Mouse (Mus musculus): ENCODE measurements at regions not wholly inside any gene's neighbourhood (a gene's known extent, or its start where the extent isn't known, plus 50 kb on each side); places are given as distances from the start of the nearest gene placed in this dataset.

DNA sequence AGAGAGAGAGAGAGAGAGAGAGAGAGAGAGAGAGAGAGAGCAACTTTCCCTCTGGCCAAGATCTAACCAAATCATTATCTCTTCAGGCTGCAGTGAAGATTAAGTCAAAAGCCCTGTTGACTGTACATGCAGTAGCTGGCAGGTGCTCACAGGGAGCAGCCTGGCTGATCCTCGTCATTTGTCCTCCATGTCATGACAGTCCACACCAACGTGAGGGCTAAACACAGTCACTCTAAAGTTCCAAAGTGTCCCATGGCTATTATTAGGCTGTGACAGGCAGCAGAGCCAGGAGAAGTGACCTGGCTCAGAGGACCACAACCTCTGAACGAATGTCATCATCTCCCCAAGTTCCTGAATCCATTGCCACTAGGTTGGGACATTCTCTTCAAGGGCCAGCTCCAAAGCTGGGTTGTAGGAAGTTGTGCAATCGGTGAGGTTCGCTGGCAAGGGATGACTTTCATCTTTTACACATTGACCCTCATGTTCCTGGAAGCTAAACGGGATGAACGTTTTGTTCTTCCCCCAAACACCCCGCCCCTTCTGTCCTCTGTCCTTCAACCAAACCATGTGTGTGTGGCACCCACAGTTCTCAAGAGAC is 138.4 kb downstream of the Tomm20 start:
- DNase-seq = peak; percentile 46

DNA sequence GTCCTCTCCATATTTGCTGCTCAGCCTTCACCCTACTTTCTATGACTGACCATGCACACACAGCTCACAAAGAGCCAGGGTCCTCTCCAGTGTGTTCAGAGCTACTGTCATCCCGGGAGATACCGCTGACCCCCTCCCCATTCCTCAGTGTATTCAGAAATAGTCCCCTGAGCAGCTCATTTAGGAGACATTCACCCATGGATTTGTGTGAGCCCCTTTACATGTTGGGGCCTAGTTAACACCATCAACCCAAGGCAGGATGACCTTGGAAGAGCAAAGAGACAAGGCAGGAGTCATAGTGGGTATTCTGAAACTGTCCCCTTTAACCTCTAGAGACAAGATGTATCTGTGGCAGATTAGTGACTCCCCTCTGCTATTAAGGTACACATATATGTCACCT is 139.1 kb downstream of the Tomm20 start:
- no peak for DNase-seq

DNA sequence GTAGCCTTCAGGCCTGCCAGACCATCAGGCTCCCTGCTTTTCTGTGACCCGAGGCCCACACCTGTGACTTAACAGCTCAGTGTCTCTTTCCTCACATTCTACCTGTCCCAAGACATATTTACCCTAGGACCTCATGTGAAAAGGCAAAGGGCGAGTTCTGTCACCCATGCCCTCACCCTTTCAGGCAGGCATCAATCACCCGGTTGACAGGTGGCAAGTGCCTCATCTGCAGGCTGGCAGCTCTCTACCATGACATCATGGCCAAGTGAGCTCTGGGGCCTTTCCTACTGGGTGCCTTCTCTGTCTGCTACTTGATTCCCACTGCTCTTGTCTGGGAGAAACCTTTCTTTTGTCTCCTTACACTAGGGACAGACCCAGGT is 139.5 kb downstream of the Tomm20 start:
- no peak for DNase-seq

DNA sequence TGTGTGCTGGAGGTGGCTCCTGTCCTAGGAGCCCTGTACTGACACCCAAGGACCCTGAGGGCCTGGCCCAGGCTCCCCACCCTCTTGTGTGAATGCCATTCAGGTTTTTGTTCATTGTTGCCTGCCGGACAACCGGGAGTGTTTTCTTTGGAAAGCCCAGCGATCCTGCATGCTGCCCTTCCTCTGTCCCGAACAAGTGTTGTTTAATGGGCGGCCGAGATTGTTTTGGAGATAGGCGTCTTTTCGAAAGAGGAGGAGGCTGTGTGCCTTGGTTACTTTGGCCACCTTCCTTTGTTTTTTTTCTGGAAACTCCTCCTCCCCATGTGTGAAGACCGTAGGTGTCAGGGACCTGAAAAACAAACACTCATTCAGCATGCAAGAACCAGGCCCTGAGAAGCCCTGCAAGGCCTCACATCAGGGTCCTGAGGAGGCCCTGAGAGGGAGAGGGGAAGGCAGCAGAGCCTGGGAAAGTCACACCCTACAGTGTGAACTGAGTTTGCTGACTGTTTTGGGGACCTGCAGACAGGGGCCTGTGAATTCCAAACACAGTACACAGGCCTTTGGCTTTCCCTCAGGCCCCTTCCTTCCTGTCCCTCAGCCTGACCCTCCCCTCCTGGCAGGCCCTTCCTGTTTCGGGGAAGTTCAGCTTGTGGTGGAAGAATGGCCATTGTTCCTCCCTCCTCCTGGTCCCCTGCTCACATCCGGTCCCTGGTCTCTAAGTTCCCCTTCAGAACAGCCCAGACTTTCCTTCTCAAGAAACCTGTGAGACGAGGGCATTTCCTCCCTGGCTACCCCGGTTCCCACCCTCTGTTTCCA is 140.1 kb downstream of the Tomm20 start:
- peak; percentile 79 for DNase-seq

DNA sequence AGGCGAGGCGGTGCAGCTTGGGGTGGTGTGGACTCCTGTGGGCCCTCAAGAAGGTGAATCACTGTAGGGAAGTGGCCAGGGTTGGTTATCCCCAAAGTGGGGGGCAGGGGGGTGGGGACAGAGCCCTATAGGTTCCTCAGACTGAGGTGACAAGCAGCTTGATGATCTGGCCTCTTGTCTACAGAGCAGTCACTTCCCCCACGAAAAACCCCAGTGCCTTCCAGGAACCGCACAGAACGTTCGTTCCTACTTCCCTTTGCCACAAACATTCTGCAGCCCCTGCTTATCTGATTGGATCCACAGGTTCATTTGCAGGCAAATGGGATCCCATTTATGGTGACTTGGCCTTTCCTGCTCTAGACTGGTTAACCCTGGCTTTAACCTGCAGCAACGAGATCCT is 141.5 kb downstream of the Tomm20 start:
- no peak for DNase-seq

DNA sequence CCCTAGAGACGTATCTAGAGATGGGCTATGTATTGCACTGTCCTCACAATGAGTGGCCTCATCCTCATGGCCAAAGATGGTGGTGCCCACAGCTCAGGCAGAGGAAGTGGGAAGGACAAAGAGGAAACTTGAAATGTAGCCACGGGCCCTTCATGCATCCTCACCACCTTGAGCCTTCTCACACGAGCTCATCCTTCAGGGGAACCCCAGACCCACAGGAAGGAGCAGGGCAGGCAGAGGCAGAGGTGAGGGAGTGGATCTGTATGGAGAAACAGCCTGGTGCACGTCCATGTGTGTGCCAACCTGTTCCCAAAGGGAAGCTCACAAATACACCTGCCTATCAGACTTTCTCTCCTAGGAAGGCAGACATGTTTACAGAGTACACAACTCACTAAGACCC is 143.0 kb downstream of the Tomm20 start:
- no peak for DNase-seq

DNA sequence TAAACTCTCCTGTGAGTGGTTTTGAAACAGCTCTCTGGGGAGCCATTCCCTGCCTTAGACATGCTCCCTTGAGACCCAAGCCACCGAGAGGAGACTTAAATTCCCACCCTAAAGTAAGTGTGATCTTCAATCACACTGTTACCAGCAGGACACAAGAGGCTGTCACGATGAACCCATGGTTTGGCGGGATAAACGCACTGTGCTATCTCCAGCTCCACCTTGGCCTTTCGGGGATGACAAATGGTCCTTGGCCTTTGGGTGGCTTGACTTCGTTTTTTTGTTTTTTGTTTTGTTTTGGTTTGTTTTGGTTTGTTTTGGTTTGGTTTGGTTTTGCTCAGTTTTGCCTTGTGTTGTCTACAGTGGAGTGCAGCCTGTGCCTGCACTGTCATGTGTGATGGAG is 144.7 kb downstream of the Tomm20 start:
- DNase-seq = no peak

DNA sequence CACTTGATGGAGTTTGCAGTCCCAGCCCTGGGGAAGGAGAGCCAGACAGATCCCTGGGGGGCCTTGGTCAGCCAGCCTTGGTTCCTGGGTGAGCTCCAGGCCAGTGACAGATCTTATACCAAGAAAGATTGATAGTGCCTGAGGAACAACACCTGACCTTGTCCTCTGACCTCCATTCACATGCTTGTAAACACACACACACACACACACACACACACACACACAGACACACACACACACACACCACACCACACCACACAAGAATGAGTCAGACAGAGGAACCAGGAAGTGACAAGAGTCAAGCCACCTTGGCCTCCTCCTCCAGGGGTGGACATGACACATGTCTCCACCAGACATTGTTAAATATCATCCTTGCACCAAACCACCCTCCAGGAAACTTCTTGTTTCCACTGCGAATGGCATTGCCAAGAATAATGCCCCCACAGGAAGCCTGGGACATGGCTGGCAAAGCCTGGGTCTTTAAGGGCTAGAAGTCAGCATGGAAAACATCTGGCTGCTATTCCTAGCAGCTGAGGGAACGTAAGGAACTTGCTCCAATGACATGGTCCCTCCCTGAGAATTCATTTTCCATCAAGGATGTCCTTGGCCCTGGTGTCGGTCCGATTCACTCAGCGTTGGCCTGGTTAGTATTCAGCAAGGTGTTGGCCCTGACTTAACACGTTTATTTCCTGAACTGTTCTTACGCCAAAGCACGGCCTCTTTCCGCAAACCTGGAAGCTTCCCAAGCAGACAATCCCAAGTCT is 147.9 kb downstream of the Tomm20 start:
- peak; percentile 32 for DNase-seq

DNA sequence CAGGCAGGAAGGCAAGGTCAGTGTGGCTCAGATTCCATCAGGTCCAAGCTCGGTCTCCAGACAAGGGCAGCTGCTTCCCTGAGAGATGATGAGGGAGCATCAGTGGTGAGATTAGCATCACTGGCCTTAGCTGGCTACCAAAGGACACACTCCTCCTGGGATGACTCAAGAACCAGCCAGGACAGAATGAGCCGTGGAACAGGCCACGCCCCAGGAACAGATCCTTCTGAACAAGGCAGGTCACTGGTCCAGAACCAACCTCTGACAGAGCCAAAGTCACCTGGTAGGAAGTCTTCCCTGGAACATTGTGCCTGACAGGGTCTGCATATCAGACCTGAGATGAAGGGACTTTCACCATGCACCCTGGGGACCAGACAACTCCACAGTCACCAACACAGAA is 152.0 kb downstream of the Tomm20 start:
- DNase-seq = no peak

DNA sequence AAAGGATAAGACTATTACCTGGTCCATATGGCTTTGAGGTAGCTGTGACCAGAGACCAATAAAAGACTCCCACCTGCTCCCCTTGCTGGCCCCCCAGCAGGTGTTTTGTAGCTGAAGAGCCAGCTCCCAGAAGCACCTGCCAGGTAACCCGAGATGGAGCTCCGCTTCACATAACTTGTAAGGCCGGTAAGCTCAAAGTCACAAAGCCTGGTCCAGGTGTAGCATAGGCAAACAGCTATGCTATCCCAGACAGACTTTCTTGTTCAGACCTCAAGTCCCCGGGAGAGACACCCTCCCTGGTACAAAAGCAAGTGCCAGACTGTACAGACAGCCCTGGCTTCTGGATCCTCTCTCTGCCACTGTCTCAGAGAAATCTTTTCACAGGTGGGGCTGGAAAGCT is 154.6 kb downstream of the Tomm20 start:
- DNase-seq = no peak

DNA sequence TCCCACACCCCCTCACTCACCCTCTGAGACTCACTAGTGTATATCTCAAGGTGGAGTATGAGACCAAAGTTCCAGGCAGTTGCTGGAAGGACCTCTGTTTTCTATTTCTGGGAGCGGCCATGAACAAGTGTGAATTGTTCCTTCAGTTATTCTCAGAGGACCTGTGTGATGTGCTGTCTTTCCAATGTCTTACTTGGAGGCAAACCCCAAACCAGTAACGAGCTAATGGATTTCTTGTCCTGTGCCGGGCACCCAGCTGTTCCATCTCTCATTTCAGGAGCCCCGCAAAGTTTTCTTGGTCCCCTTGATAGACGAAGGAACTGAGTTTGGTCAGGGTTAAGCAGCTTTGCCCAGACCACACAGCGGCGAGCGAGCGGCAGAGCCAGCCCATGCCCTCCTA is 155.4 kb downstream of the Tomm20 start:
- DNase-seq = no peak

DNA sequence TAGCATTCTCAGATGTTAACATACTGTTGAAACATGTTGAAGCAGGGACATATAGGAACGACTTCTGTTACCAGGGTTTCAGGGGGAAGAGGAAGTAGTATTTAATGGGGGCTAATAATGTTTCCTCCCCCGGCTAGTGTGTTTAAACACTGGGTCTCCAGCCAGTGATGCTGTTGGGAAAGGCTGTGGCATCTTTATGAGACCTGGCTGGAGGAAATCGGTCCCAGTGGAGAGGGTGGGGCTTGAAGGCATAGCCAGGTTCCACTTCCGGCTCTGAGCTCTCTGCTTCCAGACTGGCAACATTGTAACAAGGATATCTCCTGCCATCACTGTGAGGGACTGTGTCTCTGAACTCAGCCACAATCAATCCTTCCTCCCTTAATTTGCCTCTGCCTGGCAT is 156.6 kb downstream of the Tomm20 start:
- DNase-seq = peak; percentile 37

DNA sequence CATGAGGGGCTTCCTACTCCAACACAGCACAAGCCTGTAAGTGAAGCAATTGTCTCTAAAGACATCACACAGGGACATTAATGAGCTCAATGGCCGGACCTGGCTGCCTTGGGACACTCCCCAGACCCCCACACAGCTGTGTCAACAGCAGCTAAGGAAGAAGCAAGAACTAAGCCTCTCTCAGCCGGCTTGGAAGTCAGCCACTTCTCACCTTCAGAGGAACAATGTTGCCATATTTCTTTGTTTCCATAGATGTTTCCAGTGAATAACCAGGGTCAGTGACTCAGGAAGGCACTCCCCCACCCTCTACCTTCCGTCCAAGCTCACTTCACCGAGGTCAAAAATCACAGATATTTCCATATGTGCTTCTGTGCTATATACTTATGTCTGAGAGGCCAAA is 157.0 kb downstream of the Tomm20 start:
- DNase-seq = peak; percentile 61

DNA sequence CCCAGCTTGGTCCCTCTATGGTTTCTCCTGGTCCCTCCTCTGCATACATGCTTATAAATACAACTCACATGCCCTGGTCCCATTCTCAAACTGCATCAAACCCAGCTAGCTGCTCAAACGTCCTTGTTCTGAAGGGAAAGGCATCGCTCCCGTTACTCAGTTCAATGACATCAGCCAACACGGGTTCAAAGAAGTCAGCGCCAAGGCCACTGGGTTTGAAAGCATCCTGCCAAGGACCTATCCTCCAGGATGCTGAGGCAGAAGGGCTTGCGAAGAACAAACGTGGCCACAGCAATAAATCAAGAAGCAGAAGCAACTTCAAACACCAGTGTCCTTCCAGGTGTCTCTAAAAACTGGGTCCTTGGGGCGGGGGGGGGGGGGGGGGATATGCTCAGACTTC is 158.2 kb downstream of the Tomm20 start:
- no peak for DNase-seq

DNA sequence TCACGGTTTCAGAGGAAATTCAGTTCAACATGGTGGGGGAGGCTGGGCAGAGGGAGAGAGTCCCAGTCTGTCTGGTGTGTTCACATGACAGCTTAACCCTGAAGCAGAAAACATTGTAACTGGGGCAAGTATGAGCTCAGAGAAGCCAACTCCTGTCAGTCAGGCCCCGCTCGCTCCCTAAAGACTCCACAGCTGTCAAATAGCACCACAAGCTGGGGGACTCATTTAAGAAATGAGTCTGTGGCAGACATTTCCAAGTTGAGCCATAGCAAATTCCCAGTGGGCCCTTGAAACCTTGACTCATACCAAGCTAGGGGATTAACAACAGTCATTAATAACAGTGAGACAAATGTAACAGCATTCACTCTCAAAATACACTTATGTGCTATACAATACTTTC is 160.4 kb downstream of the Tomm20 start:
- no peak for DNase-seq

DNA sequence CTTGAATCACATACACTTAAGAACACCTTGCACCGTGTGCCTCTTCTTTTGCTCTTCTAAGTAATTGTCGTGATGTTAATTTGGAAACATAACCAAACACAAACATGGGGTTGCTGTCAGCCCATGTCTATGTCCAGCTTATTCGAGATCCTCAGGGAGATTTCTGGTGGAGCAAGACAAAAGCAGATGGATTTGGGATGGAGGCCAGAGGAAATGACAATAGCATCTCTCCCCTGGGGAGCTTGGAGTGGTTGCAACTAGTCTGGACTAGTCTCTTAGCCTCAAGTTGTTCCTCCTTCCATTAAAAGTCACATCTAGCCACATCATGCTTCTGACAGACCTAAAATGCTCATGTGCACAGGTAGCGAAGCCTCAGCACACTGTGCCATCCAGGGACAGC is 161.0 kb downstream of the Tomm20 start:
- DNase-seq = no peak

DNA sequence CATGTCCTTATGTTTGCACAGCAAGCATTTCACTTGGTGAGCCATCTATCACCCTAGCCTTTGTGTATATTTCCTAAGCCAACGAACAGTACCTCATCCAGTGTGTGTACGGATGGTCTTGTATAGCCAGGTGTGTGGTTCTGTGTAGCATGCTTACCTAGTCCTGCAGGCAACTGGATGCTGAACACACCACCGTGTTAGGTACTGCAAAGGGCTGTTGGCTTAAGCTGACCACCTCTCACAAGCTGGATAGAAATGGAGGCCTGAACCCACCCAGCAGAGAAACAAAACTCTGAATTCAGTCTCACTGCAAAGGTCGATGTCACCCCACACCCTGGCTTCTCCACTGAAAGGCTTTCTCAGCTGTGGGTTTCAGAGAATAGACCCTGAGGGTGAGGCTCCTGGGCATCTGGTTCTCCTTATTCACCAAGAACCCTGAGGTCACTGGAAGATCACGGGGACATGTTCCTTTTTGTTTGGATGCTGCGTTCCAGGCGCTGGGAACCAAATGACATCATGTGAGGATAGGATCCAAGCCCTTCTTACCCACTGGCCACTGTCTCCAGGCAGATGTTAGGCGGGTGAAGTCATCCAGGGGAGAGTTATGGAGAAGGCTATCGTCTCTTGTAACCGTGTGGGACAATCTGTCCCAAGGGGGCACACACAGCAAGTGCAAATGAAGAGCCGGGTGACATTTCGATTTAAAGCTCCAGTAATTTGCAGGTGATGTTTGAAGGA is 161.8 kb downstream of the Tomm20 start:
- peak; percentile 60 for DNase-seq

DNA sequence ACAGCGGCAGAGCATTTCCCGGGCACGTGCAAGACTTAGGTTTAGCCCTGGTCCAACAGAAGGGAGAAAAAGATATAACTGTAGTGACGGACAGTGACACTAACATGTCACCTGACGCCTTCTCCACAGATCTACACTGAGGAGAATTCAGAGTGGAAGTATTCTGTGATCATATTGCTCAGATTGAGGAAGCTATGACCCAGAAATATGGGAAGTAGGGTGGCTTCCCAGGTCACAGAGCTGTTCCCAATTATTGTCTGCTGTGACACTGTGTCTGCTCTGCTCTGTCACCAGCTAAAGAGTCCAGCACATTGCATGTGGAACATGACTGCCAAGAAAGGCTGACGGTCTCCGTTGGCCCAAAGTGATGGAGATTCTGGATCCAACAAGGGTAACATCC is 167.0 kb downstream of the Tomm20 start:
- no peak for DNase-seq

DNA sequence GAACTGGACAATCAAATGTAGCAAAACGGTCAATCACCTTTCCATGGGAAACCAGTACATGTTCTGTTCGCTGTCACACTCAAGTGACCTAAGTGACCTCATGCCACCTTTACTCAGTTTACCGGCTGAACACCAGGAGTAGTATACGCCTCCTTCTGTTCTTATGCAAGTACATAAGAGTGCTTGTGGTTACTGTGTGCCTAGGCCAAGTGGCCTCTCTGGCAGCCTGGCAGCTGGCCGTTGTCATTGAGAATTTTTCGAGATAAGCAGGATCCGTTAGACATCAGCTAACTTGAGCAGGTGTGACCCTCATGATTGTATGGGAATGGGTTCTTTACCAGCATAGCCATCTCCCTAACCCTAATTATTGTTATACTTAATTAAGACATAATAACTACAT is 167.5 kb downstream of the Tomm20 start:
- DNase-seq = no peak

DNA sequence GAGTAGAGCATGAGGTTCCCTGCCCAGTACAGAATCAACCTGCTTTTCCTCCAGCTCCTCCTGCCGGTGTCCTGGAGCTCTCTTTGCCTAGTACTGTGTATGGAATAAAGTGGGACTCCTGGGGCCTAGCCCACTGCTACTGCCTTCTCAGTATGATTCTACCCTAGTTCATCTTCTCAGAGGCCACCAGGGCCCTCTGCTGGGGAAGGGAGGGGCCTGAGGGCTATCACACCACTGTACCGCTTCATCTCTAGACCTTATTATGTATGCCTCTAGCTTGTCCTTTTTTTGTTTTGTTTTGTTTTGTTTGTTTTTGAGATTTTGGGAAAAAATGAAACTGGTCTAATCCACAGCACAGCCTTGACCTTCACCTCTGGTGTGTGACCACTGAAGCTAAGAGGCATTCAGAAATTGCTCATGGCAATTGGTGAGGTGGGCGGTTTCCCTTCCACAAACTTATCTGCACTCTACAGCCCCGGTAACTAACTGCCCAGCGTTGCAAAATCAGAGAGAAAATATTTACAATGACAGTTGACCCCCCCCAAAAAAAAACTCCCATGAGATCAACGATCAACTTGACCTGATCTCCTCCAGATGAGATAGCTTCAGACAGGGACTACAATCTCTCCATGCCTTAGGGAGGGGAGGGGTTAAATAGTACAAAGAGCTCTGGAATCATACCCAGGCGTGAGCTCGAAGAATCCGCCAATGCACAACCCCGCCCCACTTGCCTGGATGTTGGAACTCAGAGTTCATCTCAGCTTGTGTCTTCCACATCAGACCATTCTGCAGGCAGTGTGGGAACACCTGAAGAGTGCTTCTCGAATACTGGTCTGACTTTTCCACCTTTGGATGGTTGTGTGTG is 168.8 kb downstream of the Tomm20 start:
- no peak for DNase-seq

DNA sequence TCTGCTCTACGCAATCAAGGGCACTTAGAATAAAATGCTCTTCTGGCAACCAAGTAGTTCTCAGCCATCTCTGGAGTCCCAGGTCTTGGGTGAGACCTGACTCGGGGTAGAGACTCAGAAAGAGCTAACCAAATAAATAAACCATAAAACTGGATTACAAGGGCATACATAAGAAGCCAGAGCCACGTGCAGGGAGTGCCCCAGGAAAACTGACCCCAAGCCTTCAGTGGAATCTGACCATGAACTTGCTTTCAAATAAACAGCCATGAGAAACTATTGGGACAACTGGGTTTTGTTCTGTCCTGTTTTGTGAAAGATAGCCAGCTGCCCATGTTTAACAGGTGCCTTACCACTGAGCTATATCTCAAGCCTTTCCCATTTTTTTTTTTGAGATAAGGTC is 170.3 kb downstream of the Tomm20 start:
- no peak for DNase-seq

DNA sequence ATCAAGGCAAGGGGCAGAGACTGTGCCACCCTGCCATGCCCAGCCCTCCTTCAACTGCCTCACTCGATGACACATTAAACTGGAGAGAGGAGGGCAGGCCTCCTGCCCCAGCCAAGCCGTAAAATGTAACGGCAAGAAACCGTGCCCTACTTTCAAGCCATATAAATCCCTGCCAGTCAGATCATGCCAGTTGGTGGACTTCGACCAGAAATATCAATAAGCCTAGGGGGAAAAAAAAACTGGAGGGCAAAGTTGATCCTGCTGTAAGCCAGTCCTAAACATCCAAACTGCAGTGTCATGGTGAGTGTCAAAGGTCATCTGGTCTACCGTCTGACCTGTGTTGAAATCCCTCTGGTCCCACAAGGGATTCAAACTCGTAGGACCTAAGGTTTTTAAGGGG is 170.8 kb downstream of the Tomm20 start:
- DNase-seq = no peak

All from heart, postnatal 4 days (tissue).